Mouse (Mus musculus) liver, embryonic 16.5 days (tissue): Measurements from ENCODE around the gene Pla2g3. TPM values are rescaled to one million over a fixed set of nuclear protein-coding genes. Genes with fewer than 3 reads are reported as not detected.

Experiments used
- ATAC-seq: fragments of 200-750 bp; cut with Nextera tagmentation; 2 replicates; pipeline ENCODE4 v1.8.0; 2017; ENCODE audit warnings: low read depth, mild to moderate bottlenecking, moderate number of reproducible peaks, moderate library complexity
- H3K27ac ChIP-seq: fragments of 300-500 bp; sonication (generic); 2 replicates; pipeline ENCODE4 v1.5.1; 2014; ENCODE audit warnings: mild to moderate bottlenecking, low read length
- H3K27me3 ChIP-seq: fragments of 300-500 bp; sonication (generic); 2 replicates; pipeline ENCODE4 v1.6.1; 2014; ENCODE audit warnings: low read depth, low read length, mixed read lengths; ENCODE audit not compliant: control insufficient read depth, insufficient read depth
- H3K36me3 ChIP-seq: fragments of 300-500 bp; sonication (generic); 2 replicates; pipeline ENCODE4 v1.6.1; 2014; ENCODE audit warnings: mild to moderate bottlenecking; ENCODE audit not compliant: control insufficient read depth, insufficient read depth
- H3K4me1 ChIP-seq: fragments of 300-500 bp; sonication (generic); 2 replicates; pipeline ENCODE4 v1.6.1; 2014; ENCODE audit warnings: low read depth, low read length, mixed read lengths; ENCODE audit not compliant: control insufficient read depth
- H3K4me2 ChIP-seq: fragments of 300-500 bp; sonication (generic); 2 replicates; pipeline ENCODE4 v1.6.1; 2014; ENCODE audit warnings: low read depth, low read length, mixed read lengths
- H3K4me3 ChIP-seq: fragments of 300-500 bp; sonication (generic); 2 replicates; pipeline ENCODE4 v1.5.1; 2014; ENCODE audit warnings: low read depth, mild to moderate bottlenecking, low read length
- H3K9ac ChIP-seq: fragments of 300-500 bp; sonication (generic); 2 replicates; pipeline ENCODE4 v1.6.1; 2014; ENCODE audit warnings: low read depth, low read length
- H3K9me3 ChIP-seq: fragments of 300-500 bp; sonication (generic); replicated peaks from 2 replicates; pipeline ENCODE4 v1.6.1; 2016; ENCODE audit warnings: low read length; ENCODE audit not compliant: control insufficient read depth
- WGBS: fragments of 180-500 bp; shearing (Covaris S2); extraction: QIAGEN DNeasy Blood & Tissue Kit; methylation state at CpG from one replicate; pipeline ENCODE4 v1.1.7; 2014; ENCODE audit not compliant: insufficient replicate concordance; 5-methylcytosine and 5-hydroxymethylcytosine counted together
- polyA plus RNA-seq: library from polyadenylated mRNA; unstranded; fragments of >200 nt; fragmentation: Nextera tagmentation; extraction: Ambion mirVana; gene quantifications from 2 replicates; pipeline ENCODE4 v1.2.1, GENCODE M21; 2015

The Pla2g3 gene
- polyA plus RNA-seq, 1 experiment from 2014 or later: 0.09 TPM

- peaks cover 5% of the 10 kb centered on the region; the same call in 1 of the 2 replicates for H3K36me3 ChIP-seq
- H3K4me3 ChIP-seq: no peak overlapping the region
- H3K4me2 ChIP-seq: no peak overlapping the region
- peaks cover 19% of the 10 kb centered on the region for H3K27me3 ChIP-seq
- ATAC-seq: no peak
- no peak overlapping the region for H3K27ac ChIP-seq
- 73% methylated on average over 23 of the region's 23 CpGs for WGBS
- peaks cover 5% of the 10 kb centered on the region for H3K4me1 ChIP-seq
- no peak overlapping the region for H3K9ac ChIP-seq
- no peaks in the 10 kb centered on the region for H3K9me3 ChIP-seq
These were observed 33.5 kb downstream of the Pla2g3 start for GRCm38 (mm10) chr11:3521339-3522224.

GRCm38 (mm10) chr11:3522285-3523000 is 34.4 kb downstream of the Pla2g3 start:
- no peak overlapping the region for H3K4me2 ChIP-seq
- 73% methylated on average over 17 of the region's 17 CpGs for WGBS
- no peaks in the 10 kb centered on the region for H3K9me3 ChIP-seq
- H3K27me3 ChIP-seq: peaks cover 10% of the 10 kb centered on the region
- no peak overlapping the region for H3K9ac ChIP-seq
- H3K36me3 ChIP-seq: peaks cover 5% of the 10 kb centered on the region; the same call in 1 of the 2 replicates
- no peak overlapping the region for H3K27ac ChIP-seq
- no peak overlapping the region for H3K4me3 ChIP-seq
- peaks cover under 1% of the 10 kb centered on the region; the same call in 1 of the 2 replicates for H3K4me1 ChIP-seq
- ATAC-seq: no peak

- WGBS: 74% methylated on average over 7 of the region's 7 CpGs
- H3K4me1 ChIP-seq: no peaks in the 10 kb centered on the region
- no peak overlapping the region for H3K4me3 ChIP-seq
- H3K36me3 ChIP-seq: peaks cover 5% of the 10 kb centered on the region; the same call in 1 of the 2 replicates
- no peak overlapping the region for H3K9ac ChIP-seq
- no peak overlapping the region for H3K4me2 ChIP-seq
- no peak for ATAC-seq
- H3K9me3 ChIP-seq: no peaks in the 10 kb centered on the region
- no peaks in the 10 kb centered on the region for H3K27me3 ChIP-seq
- H3K27ac ChIP-seq: no peak overlapping the region
These were observed 35.9 kb downstream of the Pla2g3 start for GRCm38 (mm10) chr11:3523840-3524582.

- no peaks in the 10 kb centered on the region for H3K4me1 ChIP-seq
- WGBS: 59% methylated on average over 4 of the region's 4 CpGs
- H3K4me2 ChIP-seq: no peak overlapping the region
- no peak overlapping the region for H3K9ac ChIP-seq
- H3K36me3 ChIP-seq: peaks cover 5% of the 10 kb centered on the region; the same call in 1 of the 2 replicates
- H3K27ac ChIP-seq: no peak overlapping the region
- no peaks in the 10 kb centered on the region for H3K9me3 ChIP-seq
- no peak for ATAC-seq
- no peak overlapping the region for H3K4me3 ChIP-seq
- no peaks in the 10 kb centered on the region for H3K27me3 ChIP-seq
These were observed 37.5 kb downstream of the Pla2g3 start for GRCm38 (mm10) chr11:3525560-3525959.

- H3K4me1 ChIP-seq: no peaks in the 10 kb centered on the region
- H3K9ac ChIP-seq: no peak overlapping the region
- H3K4me3 ChIP-seq: no peak overlapping the region
- WGBS: 74% methylated on average over 9 of the region's 9 CpGs
- no peak overlapping the region for H3K4me2 ChIP-seq
- ATAC-seq: no peak
- H3K36me3 ChIP-seq: peaks cover 5% of the 10 kb centered on the region
- no peaks in the 10 kb centered on the region for H3K27me3 ChIP-seq
- no peaks in the 10 kb centered on the region for H3K9me3 ChIP-seq
- no peak overlapping the region for H3K27ac ChIP-seq
These were observed 38.1 kb downstream of the Pla2g3 start for GRCm38 (mm10) chr11:3526207-3526606.

- Histone ChIP-seq H3K9ac (no peak overlapping the region), H3K27me3 (no peaks in the 10 kb centered on the region), H3K27ac (no peak overlapping the region), H3K36me3 (peaks cover 4% of the 10 kb centered on the region), H3K4me3 (no peak overlapping the region), H3K4me1 (no peaks in the 10 kb centered on the region), H3K9me3 (no peaks in the 10 kb centered on the region), H3K4me2 (no peak overlapping the region)
- WGBS: 71% methylated on average over 24 of the region's 24 CpGs
- ATAC-seq: no peak
These were observed 39.1 kb downstream of the Pla2g3 start for GRCm38 (mm10) chr11:3526979-3527738.

GRCm38 (mm10) chr11:3527766-3528165 is 39.7 kb downstream of the Pla2g3 start:
- H3K36me3 ChIP-seq: no peaks in the 10 kb centered on the region; the same call in none of the 2 replicates
- 63% methylated on average over 8 of the region's 8 CpGs for WGBS
- no peak overlapping the region for H3K9ac ChIP-seq

GRCm38 (mm10) chr11:3528208-3528607 is 40.1 kb downstream of the Pla2g3 start:
- H3K9ac ChIP-seq: no peak overlapping the region
- no peaks in the 10 kb centered on the region; the same call in 1 of the 2 replicates for H3K36me3 ChIP-seq

More at GRCm38 (mm10) chr11:3527766-3528165, 39.7 kb downstream of the Pla2g3 start:
- no peak overlapping the region for H3K4me2 ChIP-seq
- H3K9me3 ChIP-seq: no peaks in the 10 kb centered on the region
- H3K27ac ChIP-seq: no peak overlapping the region
- no peaks in the 10 kb centered on the region for H3K27me3 ChIP-seq
- H3K4me3 ChIP-seq: no peak overlapping the region
- no peak for ATAC-seq
- no peaks in the 10 kb centered on the region for H3K4me1 ChIP-seq

More at GRCm38 (mm10) chr11:3528208-3528607, 40.1 kb downstream of the Pla2g3 start:
- Histone ChIP-seq H3K4me2 (no peak overlapping the region), H3K9me3 (no peaks in the 10 kb centered on the region), H3K4me1 (no peaks in the 10 kb centered on the region), H3K27ac (no peak overlapping the region), H3K4me3 (no peak overlapping the region), H3K27me3 (no peaks in the 10 kb centered on the region)
- 59% methylated on average over 6 of the region's 6 CpGs for WGBS
- no peak for ATAC-seq
